Comparison of ENCODE assay signal across 10 mouse cellular contexts in genomic region chr2:24407701-24408485, GRCm38 (mm10). TPM values are rescaled to one million over a fixed set of nuclear protein-coding genes. Genes with fewer than 3 reads are reported as not detected.
A peak's percentile ranks its signal among the peaks of the same experiment; 100 is the strongest.
DNase-seq lines count a peak whose midpoint lies in the region; ATAC-seq lines count a peak whose summit lies in the region.
"Had no signal": no experiment of that assay in that cellular context is flagged by ENCODE, and none has a peak within 500 bp of the region (broad histone marks: within the 10 kb centered on the region; RNA-seq: fewer than 3 reads in every experiment).

No protein-coding gene starts in this region.

- H3K36me3 ChIP-seq in hindbrain, embryonic 10.5 days: no peaks in the 10 kb centered on the region
- H3K36me3 ChIP-seq in hindbrain, embryonic 11.5 days (ENCODE audit: control insufficient read depth, insufficient read depth, low read length): no peaks in the 10 kb centered on the region
- no peaks in the 10 kb centered on the region for H3K36me3 ChIP-seq in hindbrain, embryonic 13.5 days

- peak overlapping the region; percentile 40 for H3K27ac ChIP-seq in hindbrain, embryonic 10.5 days
- no peak overlapping the region for H3K27ac ChIP-seq in hindbrain, embryonic 11.5 days (ENCODE audit: low read depth, low read length)
- H3K27ac ChIP-seq in hindbrain, embryonic 13.5 days: 0 out of 2 replicates have a peak overlapping the region, but pooled peaks have one; percentile 40
- H3K27ac ChIP-seq: liver, embryonic 13.5 days had no signal

- ATAC-seq in hindbrain, embryonic 11.5 days (ENCODE audit: low FRiP score): no peak
- 0 out of 2 replicates have a peak, but pooled peaks have one; percentile 22 for ATAC-seq in cerebellum, adult (ENCODE audit: insufficient number of reproducible peaks, low FRiP score, low TSS enrichment)
- peak; percentile 33 for ATAC-seq in hindbrain, embryonic 13.5 days (ENCODE audit: low FRiP score)
- ATAC-seq: CD4-positive, CD25-positive, alpha-beta regulatory T cell, adult 4 months had no signal

- no peak overlapping the region for H3K9ac ChIP-seq in hindbrain, embryonic 11.5 days (ENCODE audit: low read depth, low read length)
- H3K9ac ChIP-seq in hindbrain, embryonic 13.5 days: no peak overlapping the region
- H3K9ac ChIP-seq: liver, embryonic 13.5 days had no signal

- peaks cover 38% of the 10 kb centered on the region for H3K27me3 ChIP-seq in hindbrain, embryonic 10.5 days (ENCODE audit: insufficient read depth, poor library complexity, severe bottlenecking)
- peaks cover 5% of the 10 kb centered on the region; the same call in 1 of the 2 replicates for H3K27me3 ChIP-seq in hindbrain, embryonic 11.5 days (ENCODE audit: control insufficient read depth, insufficient read depth, low read length)
- peaks cover 33% of the 10 kb centered on the region for H3K27me3 ChIP-seq in hindbrain, embryonic 13.5 days
- H3K27me3 ChIP-seq: liver, embryonic 13.5 days had no signal

- peaks cover 25% of the 10 kb centered on the region for H3K4me1 ChIP-seq in hindbrain, embryonic 10.5 days (replicated peaks)
- H3K4me1 ChIP-seq in hindbrain, embryonic 11.5 days (replicated peaks; ENCODE audit: control insufficient read depth, insufficient read depth, low read length): 0 out of 2 replicates have a peak, but pooled peaks cover 4% of the 10 kb centered on the region
- H3K4me1 ChIP-seq in hindbrain, embryonic 13.5 days (replicated peaks): peaks cover 23% of the 10 kb centered on the region
- H3K4me1 ChIP-seq: liver, embryonic 13.5 days had no signal

- no peak overlapping the region for H3K4me3 ChIP-seq in hindbrain, embryonic 10.5 days
- H3K4me3 ChIP-seq in hindbrain, embryonic 11.5 days (ENCODE audit: low read depth, low read length): no peak overlapping the region
- H3K4me3 ChIP-seq in hindbrain, embryonic 13.5 days: no peak overlapping the region
- H3K4me3 ChIP-seq: liver, embryonic 13.5 days had no signal

- no peaks in the 10 kb centered on the region for H3K9me3 ChIP-seq in hindbrain, embryonic 10.5 days
- H3K9me3 ChIP-seq in hindbrain, embryonic 11.5 days (ENCODE audit: control insufficient read depth, low read length): no peaks in the 10 kb centered on the region
- no peaks in the 10 kb centered on the region for H3K9me3 ChIP-seq in hindbrain, embryonic 13.5 days
- H3K9me3 ChIP-seq: liver, embryonic 13.5 days had no signal

- no peak overlapping the region for H3K4me2 ChIP-seq in hindbrain, embryonic 11.5 days (replicated peaks; ENCODE audit: low read depth, low read length)
- H3K4me2 ChIP-seq in hindbrain, embryonic 13.5 days: no peak overlapping the region
- H3K4me2 ChIP-seq: liver, embryonic 13.5 days had no signal

- 16% methylated on average over 4 of the region's 4 CpGs for WGBS in hindbrain, embryonic 10.5 days
- 20% methylated on average over 4 of the region's 4 CpGs for WGBS in hindbrain, embryonic 11.5 days
- 21% methylated on average over 4 of the region's 4 CpGs for WGBS in hindbrain, embryonic 13.5 days

- no peak for DNase-seq in hindbrain, embryonic 10.5 days (ENCODE audit: low spot score)
- DNase-seq in hindbrain, embryonic 11.5 days (ENCODE audit: low spot score): no peak
- peak; percentile 78 to 84 for DNase-seq in kidney, postnatal 25 days
- DNase-seq in adrenal gland, postnatal 25 days: no peak
- no peak for DNase-seq in thymus, postnatal 10 days (ENCODE audit: low spot score in 2 of 2)
- DNase-seq in lung, postnatal 10 days: no peak
- DNase-seq: liver, embryonic 13.5 days had no signal

RNA-seq across cellular contexts. Expression of gene Psd4, which starts 40.5 kb away (rescaled TPM):
- 0.86 and 0.90 TPM in 2 replicates for polyA plus RNA-seq in hindbrain, embryonic 10.5 days (2016; fragmentation: Nextera tagmentation; extraction: Ambion mirVana)
- 0.45 and 0.46 TPM in 2 replicates for polyA plus RNA-seq in hindbrain, embryonic 11.5 days (2014; fragmentation: Nextera tagmentation; extraction: Ambion mirVana)
- 0.30 and 0.74 TPM in 2 replicates for polyA plus RNA-seq in hindbrain, embryonic 13.5 days (2015; fragmentation: Nextera tagmentation; extraction: Ambion mirVana)
- total RNA-seq in adrenal gland, postnatal 25 days (2021): 2.5 and 3.6 TPM in 2 replicates

Comparison
In these comparisons a context has a peak if more than half of its experiments do, and no peak if none do; other contexts are left out.
1. DNase-seq: peak in kidney, postnatal 25 days (2 of 2); none in hindbrain, embryonic 10.5 days (single experiment), hindbrain, embryonic 11.5 days (single experiment), adrenal gland, postnatal 25 days (single experiment), thymus, postnatal 10 days (0 of 2) and lung, postnatal 10 days (single experiment).